Mouse (Mus musculus) Muller cell, postnatal 12 days (primary cell): Measurements from ENCODE around the gene Gcnt4.
"Not testable (repeated sequence)": the region's sequence is repeated elsewhere in the genome, so short reads cannot be mapped to it uniquely, and the experiment has no call there.

Experiments used
- DNase-seq: peaks from one replicate; pipeline ENCODE4 v3.0.0-alpha.2; 2015; ENCODE audit errors: inconsistent ontology term

The Gcnt4 gene

GRCm38 (mm10) chr13:96923999-96924961 lies at the start of gene Gcnt4:
Gcnt4 (plus strand) TSS chr13:96924689.
- DNase-seq, result peak; percentile 89

GRCm38 (mm10) chr13:96878220-96879057 lies 46.0 kb upstream of the Gcnt4 start:
- DNase-seq, result no peak

DNA sequence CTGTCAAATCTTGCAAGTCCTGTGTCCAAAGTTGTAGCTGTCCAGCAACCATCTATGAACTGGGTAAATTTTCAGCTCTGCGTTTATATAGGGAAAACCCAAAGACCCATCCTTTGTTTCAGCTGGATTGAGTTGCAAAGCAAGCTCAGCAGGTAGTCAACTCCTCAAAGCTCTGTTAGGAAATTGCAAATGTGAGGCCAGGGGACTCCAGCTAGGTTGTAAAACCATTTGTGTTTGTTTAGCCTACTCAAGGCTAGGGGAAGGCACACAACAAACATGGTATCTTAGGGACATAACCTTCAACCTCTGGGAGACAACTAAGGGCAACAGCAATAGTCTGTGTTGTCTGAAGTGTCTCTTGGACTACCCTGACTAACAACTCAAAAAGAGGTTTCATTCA lies 40.0 kb upstream of the Gcnt4 start:
- no peak for DNase-seq

DNA sequence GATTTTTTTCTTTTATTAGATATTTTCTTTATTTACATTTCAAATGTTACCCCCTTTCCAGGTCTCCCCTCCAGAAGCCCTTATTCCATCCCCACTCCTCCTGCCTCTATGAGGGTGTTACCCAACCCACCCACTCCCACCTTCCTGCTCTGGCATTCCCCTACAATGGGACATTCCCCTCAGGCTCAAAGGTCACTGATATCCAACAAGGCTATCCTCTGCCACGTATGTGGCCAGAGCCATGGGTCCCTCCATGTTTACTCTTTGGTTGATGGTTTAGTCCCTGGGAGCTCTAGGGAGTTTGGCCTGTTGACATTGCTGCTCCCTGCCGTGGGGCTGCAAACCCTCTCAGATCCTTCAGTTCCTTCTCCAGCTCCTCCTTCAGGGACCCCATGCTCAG lies 34.5 kb upstream of the Gcnt4 start:
- no peak for DNase-seq

GRCm38 (mm10) chr13:96895144-96895543 lies 29.3 kb upstream of the Gcnt4 start:
- DNase-seq, result peak; percentile 55

DNA sequence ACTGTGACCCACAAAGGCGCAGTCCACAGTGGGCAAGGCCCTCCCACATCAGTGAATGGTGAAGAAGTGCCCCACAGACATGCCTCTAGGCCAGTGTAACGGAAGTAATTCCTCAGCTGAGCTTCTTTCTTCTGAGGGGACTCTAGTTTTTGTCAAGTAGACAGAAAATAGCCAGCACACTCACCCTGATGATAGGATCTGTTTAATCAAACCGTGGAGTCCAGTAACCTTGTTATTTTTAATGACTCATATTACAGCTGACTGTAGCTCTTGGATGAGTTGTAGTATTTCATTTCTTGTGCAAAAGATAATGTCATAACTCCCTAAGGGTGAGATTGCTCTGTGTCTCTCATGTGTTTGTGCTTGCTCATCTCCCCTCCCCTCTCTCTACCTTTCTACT lies 17.8 kb upstream of the Gcnt4 start:
- DNase-seq, result peak; percentile 93

DNA sequence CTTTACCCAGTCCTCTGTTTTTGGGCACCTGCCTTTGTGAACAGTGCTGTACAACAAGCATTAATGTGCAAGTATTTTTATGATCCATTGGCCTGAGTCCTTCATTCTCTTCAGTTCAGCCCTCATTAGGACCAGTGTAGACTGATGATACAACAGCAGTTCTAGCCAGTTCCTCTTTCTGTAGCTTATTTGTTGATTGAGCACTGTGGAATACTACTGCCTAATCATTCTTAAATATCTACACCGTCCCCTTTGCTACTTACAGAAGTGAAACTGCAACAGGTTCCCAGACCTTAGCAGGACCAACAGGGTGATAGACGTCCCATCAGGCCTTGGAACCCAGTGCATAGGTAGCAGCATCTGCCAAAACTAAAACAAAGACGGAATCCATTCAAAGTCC lies 13.3 kb upstream of the Gcnt4 start:
- no peak for DNase-seq

- not testable (repeated sequence) for DNase-seq
These were observed 1.4 kb upstream of the Gcnt4 start for GRCm38 (mm10) chr13:96923134-96923533.

DNA sequence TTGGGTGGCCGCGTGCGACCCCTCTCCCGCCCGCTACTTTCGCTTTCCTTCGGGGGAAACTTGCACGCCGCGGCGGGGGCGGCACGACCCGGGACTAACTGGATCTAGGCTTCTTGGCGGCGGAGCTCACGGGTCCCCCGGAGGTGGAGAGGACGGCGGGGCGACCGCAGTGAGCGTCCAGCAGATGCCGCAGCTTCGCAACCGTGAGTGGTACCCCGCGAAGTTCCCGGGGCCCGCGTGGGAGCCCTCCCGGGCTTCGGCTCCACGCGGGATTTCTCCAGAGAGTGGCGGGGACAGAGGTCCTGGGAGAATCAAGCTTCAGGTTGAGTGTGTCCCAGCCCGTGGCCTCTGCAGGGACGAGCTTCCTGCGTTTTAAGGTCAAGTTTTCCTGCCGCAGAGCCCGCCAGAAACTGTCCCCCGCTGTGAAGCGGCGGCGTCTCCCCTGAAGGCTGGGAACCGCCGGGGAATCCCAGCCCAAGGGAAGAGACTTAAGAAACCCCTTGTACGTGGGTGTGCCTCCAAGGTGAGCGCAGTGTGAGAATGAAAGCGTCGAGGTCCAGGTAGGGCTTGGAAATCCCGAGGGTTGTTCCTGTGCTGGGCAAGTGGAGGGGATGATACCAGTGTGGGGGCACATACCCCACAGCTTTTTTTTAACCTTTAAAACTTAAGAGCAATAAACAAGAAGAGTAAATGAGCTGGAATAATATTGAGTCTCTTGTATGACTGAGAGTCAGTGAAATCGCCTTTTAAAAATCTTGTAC lies 676 bp downstream of the Gcnt4 start:
- DNase-seq, result peak; percentile 57

- DNase-seq, result peak; percentile 75
These were observed 1.7 kb downstream of the Gcnt4 start for GRCm38 (mm10) chr13:96925991-96926725.

DNA sequence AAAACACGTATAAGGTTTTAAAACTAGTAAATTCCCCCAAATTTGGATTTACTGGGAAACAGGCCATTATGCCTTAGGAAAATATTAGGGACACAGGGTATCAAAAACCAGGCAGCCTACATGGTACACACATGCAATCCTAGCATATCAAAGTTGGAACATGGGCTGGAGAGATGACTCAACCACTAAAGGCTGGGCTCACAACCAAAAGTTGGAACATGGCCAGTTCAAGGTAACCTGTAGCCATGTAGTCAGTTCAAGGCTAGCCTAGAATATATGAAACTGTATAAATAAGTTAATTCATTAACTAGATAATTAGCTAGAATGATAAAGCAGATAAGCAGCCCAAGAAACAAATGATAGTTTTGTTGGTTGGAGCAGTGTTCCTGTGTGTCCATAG lies 3.3 kb downstream of the Gcnt4 start:
- DNase-seq, result no peak

- peak; percentile 98 for DNase-seq
These were observed 4.0 kb downstream of the Gcnt4 start for GRCm38 (mm10) chr13:96928432-96929039.

DNA sequence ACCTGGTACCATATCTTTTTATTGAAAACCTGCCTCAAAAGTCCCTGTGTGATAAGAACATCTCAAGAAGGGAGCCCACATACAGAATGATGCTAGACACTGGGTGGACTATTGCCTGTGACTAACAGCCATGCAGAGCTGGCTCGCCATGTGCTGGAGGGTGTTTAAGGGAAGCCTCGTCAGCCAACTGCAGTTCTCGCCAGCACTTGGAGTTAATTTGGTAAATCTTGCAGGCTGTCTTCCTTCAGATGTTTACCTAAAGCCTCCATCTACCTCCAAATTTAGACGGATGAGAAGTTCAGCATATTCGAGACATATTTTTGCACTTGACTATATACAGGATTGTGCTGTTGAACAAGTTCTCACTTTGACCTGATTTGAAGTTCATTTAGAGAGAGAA lies 8.3 kb downstream of the Gcnt4 start:
- DNase-seq, result no peak

DNA sequence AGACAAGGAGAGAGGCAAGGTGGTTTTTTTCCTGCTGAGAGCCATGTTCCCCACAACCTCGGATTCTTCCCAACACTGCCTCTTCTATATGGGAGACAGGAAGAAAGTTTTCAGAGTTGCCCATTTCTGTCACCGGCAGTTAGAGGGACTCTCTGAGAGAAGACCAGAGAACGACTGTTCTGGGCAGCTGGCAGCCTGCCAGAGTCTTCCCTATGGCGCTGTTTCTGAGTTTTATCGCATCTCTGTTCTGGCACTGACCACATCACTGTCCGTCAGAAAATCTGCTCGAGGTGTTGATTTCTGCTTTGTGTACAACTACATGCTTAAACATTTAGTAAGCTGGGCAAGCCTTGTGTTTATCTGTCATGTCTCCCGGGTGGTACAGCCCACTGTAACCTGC lies 8.9 kb downstream of the Gcnt4 start:
- DNase-seq, result no peak

DNA sequence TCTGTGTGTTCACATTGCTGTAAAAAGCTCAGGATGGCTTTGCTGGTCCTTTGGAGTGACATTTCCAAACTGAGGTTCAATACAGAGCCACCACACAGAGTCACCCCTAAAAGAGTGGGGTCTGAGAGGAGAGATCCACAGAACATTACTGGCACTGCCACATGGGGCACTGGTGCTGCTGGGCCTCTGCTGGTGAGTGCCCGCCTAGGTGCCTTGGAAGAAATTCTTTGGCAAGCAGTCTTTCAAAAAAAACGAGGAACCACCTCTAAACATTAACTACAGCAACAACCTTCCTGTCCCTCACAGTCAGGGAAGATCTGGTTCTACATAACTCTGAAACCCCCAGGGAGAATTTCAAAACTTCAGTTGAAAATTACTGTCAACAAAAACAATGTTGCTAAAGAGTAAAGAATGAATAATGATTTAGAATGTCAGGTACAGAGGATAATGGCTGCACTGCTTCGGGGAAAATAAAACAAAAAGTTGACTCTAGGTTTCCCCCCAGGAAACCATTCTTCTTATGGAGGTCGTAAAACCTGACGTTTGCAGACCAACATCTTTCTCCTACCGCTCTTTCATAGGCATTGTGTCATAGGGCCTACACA lies 11.8 kb downstream of the Gcnt4 start:
- no peak for DNase-seq

DNA sequence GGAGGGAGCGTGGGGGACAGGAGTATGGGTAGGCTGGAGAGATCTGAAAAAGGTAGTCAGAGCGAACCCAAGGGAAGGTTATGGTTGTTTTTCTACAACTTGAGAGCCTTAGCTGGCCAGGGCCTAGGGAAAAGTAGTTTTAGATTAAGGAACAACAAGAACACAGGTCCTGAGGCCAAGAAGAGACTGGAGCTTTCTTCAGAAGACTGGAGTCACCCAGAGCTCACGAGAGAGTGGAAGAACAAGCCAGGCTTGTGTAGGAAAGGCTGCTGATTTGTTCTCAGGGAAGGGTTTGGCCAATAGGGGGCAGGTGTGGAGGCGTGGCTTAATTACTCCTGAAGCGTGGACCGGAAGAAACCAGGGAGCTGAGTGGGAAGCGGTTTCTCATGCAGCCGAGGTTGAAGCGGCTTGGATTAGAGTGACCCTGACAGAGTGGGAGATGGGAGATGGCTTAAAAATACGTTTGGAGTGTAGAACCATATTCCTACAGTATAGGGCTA lies 12.6 kb downstream of the Gcnt4 start:
- no peak for DNase-seq

DNA sequence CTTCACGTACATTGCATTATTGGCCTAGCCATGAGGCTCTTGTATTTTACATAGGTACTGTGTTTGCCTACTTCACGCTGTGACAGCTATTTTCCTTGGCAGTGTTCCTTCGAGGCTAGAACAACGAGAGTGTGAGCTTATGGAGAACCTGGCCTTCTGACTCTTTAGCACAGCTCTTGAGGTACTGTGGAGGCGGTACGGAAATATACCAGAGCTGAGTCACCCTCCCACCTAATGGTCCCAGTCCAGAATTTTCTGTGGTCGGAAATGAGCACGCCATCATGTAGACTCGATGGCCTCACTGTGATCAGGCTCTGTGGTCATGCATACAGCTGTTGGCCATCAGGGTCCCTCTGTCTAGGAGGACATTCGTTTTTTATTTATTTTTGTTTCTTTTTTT lies 15.2 kb downstream of the Gcnt4 start:
- no peak for DNase-seq

DNA sequence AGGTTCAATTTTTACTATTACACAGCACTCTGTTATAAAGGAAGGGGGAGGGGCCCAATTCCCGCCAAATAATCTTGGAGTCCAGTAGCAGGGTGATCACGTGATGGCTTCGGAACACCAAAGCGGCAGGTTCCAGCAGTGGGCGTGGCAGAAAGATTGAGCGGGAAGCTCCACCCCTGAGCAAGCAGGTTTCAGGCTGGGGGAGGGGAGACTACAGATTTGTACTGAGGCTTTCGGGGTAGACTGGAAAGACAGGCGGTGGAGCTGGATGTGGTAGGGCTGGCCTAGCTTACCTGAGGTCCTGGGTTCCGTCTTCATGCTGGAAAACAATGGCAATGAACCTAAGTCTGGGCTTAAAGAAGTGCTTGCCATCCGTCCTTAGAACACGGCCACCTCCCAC lies 17.0 kb downstream of the Gcnt4 start:
- DNase-seq, result not testable (repeated sequence)

DNA sequence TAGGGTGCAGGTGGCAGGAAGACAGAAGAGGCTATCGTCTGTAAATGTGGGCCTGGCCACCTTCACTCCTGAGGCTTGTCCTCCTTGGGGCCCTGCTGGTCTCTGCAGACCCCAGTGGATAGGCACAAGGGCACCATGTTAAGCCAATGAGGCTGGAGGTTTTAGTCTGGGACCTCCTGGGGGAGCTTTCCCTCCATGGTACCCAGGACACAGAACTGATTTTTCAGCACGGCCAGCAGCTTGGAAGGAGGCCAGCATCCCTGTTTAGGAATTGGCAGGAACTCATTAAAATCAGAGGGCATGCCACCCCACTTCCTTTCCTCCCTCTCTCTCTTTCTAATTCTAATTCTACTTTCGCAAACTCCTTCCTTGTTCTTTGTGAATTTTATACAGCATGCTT lies 19.1 kb downstream of the Gcnt4 start:
- DNase-seq, result peak; percentile 77

GRCm38 (mm10) chr13:96945748-96946147 lies 21.3 kb downstream of the Gcnt4 start:
- no peak for DNase-seq
